Mouse (Mus musculus) hematopoietic multipotent progenitor cell, adult 10-12 weeks (in vitro differentiated cells): ENCODE data around the gene Xntrpc. TPM values are rescaled to one million over a fixed set of nuclear protein-coding genes. Genes with fewer than 3 reads are reported as not detected.

Experiments
- polyA plus RNA-seq: library from polyadenylated mRNA; stranded (reverse); fragments of >175 nt; gene quantifications from 2 replicates; pipeline ENCODE4 v1.2.3, GENCODE M21; 2012; ENCODE audit warnings: low replicate concordance

Xntrpc gene
- polyA plus RNA-seq: 0.36 and 1.0 TPM in 2 replicates

GRCm38 (mm10) chr7:102065046-102065891 is at the start of gene Xntrpc, which contains the start of the genes Rnf121 and Xndc1:
TSS of gene Xntrpc (plus strand) at chr7:102065713.
TSS of gene Rnf121 (minus strand) at chr7:102065469.
TSS of gene Xndc1 (plus strand) at chr7:102065511.

DNA sequence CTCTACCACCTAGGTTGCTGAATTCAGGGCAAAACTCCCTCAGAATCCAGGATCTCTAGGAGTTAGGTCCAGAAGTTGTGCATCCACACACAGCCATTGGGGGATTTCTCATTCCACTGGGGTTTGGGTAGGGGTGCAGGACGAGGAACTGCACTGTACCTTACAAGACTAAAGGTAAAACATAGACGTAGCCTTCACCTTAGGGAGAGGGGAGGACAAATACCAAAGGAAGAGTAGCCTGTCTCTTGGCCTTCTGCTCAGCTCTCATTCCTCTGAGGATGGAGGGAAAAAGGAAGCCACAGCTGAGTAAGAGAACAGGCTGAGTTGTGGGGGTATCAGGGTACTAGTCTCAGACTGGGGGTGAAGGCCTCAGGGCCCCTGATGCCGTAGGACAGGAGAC is 46.9 kb upstream of the Xntrpc start, which contains the start of gene Il18bp:
Gene Il18bp (minus strand): TSS at position 101 of the 400 bp plus-strand sequence.

GRCm38 (mm10) chr7:102082816-102083215 is 17.3 kb downstream of the Xntrpc start, which contains the start of gene Trpc2:
TSS of gene Trpc2 (plus strand) at chr7:102083116.

GRCm38 (mm10) chr7:102101487-102101886 is 36.0 kb downstream of the Xntrpc start, which contains the start of gene Art1:
TSS of gene Art1 (plus strand) at chr7:102101743.

DNA sequence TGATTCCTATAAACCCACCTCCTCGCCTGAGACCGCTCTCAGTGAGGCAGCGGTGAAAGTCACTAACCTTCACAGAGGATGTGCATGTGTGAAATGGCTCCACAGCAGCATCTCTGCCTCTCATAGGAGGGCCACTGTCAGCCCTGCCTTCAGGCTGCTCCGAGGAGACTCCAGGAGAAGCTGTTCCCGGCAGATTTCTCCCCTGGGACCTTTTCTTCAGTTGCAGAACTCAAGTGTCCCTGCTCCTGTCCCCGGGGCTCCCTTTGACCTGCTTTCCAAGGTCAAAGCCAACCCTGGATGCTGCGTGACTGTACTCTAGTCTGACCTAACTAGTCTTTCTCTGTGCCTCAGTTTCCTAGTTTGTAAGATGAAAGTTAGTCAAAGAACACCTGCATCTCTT is 43.7 kb downstream of the Xntrpc start, which contains the start of gene Art5:
Gene Art5 (minus strand): TSS at position 319 of the 400 bp plus-strand sequence.

GRCm38 (mm10) chr7:102116579-102117331 is 51.2 kb downstream of the Xntrpc start, which contains the start of gene Chrna10:
TSS of gene Chrna10 (minus strand) at chr7:102116828.

Other genes with a start within 250 kb of the Xntrpc start
- gene Phox2a, start 247.4 kb upstream of the Xntrpc start, polyA plus RNA-seq: not detected in 2 replicates
- 101 and 265 TPM in 2 replicates for gene Inppl1, start 227.5 kb upstream of the Xntrpc start, polyA plus RNA-seq
- not detected in 2 replicates for gene Folr2, start 208.5 kb upstream of the Xntrpc start, polyA plus RNA-seq
- gene Anapc15, start 202.0 kb upstream of the Xntrpc start, polyA plus RNA-seq: 16.4 and 21.1 TPM in 2 replicates
- gene Folr1, start 194.9 kb upstream of the Xntrpc start, polyA plus RNA-seq: 0.21 TPM in 1 of 2 replicates, not detected in the other
- 138 and 155 TPM in 2 replicates for gene Lamtor1, start 159.8 kb upstream of the Xntrpc start, polyA plus RNA-seq
- gene Tomt, start 159.4 kb upstream of the Xntrpc start, polyA plus RNA-seq: 0.03 and 0.04 TPM in 2 replicates
- 0.40 and 0.62 TPM in 2 replicates for gene Lrrc51, start 131.8 kb upstream of the Xntrpc start, polyA plus RNA-seq
- 167 and 193 TPM in 2 replicates for gene Numa1, start 131.6 kb upstream of the Xntrpc start, polyA plus RNA-seq
- gene Il18bp, start 47.0 kb upstream of the Xntrpc start, polyA plus RNA-seq: 4.6 and 13.5 TPM in 2 replicates
- gene Rnf121, start 244 bp upstream of the Xntrpc start, polyA plus RNA-seq: 2.1 and 5.2 TPM in 2 replicates
- gene Xndc1, start 202 bp upstream of the Xntrpc start, polyA plus RNA-seq: 16.8 and 17.7 TPM in 2 replicates
- 1.4 and 2.6 TPM in 2 replicates for gene Trpc2, start 17.4 kb downstream of the Xntrpc start, polyA plus RNA-seq
- gene Art1, start 36.0 kb downstream of the Xntrpc start, polyA plus RNA-seq: not detected in 2 replicates
- gene Art5, start 43.8 kb downstream of the Xntrpc start, polyA plus RNA-seq: 0.30 and 0.34 TPM in 2 replicates
- gene Chrna10, start 51.1 kb downstream of the Xntrpc start, polyA plus RNA-seq: 0.10 TPM in 1 of 2 replicates, not detected in the other
- gene Nup98, start 144.5 kb downstream of the Xntrpc start, polyA plus RNA-seq: 3.2 and 6.2 TPM in 2 replicates
- 18.8 and 20.8 TPM in 2 replicates for gene Pgap2, start 144.5 kb downstream of the Xntrpc start, polyA plus RNA-seq
- gene Rhog, start 190.3 kb downstream of the Xntrpc start, polyA plus RNA-seq: 184 and 319 TPM in 2 replicates
- gene Stim1, start 202.1 kb downstream of the Xntrpc start, polyA plus RNA-seq: 56.1 and 72.6 TPM in 2 replicates